Mouse (Mus musculus): ENCODE measurements around the gene Pla2r1. TPM values are rescaled to one million over a fixed set of nuclear protein-coding genes. Genes with fewer than 3 reads are reported as not detected.

Pla2r1 gene
- polyA plus RNA-seq, 1 experiment from 2014 or later, result 0.86 TPM

GRCm38 (mm10) chr2:60409989-60410763 is 142.9 kb downstream of the Pla2r1 start:
- Histone ChIP-seq H3K9ac (ENCODE audit: low read length) (no peak overlapping the region), H3K4me1 (replicated peaks; ENCODE audit: control insufficient read depth, insufficient read depth) (no peaks in the 10 kb centered on the region), H3K4me2 (replicated peaks; ENCODE audit: low read depth) (no peak overlapping the region), H3K36me3 (ENCODE audit: control insufficient read depth, insufficient read depth, low read length) (no peaks in the 10 kb centered on the region), H3K27ac (replicated peaks) (no peak overlapping the region), H3K4me3 (ENCODE audit: low read depth, low read length) (no peak overlapping the region), H3K9me3 (ENCODE audit: control insufficient read depth, low read length) (no peaks in the 10 kb centered on the region), H3K27me3 (ENCODE audit: control insufficient read depth, insufficient read depth, low read length) (no peaks in the 10 kb centered on the region)
- DNase-seq (ENCODE audit: low spot score), result no peak
- 58% methylated on average over 11 of the region's 11 CpGs for WGBS
- ATAC-seq (ENCODE audit: low FRiP score, low TSS enrichment), result no peak
- TF ChIP-seq EP300 (optimal IDR thresholded peaks at IDR 0.05) (no peak), CTCF (IDR thresholded peaks at IDR 0.05; ENCODE audit: low read depth) (no peak)

GRCm38 (mm10) chr2:60409194-60409593 is 143.9 kb downstream of the Pla2r1 start:
- Histone ChIP-seq H3K27ac (replicated peaks) (no peak overlapping the region), H3K27me3 (ENCODE audit: control insufficient read depth, insufficient read depth, low read length) (no peaks in the 10 kb centered on the region), H3K9ac (ENCODE audit: low read length) (no peak overlapping the region), H3K9me3 (ENCODE audit: control insufficient read depth, low read length) (no peaks in the 10 kb centered on the region), H3K4me1 (replicated peaks; ENCODE audit: control insufficient read depth, insufficient read depth) (no peaks in the 10 kb centered on the region), H3K4me3 (ENCODE audit: low read depth, low read length) (no peak overlapping the region), H3K36me3 (ENCODE audit: control insufficient read depth, insufficient read depth, low read length) (no peaks in the 10 kb centered on the region), H3K4me2 (replicated peaks; ENCODE audit: low read depth) (no peak overlapping the region)
- DNase-seq (ENCODE audit: low spot score), result no peak
- WGBS, result 71% methylated on average over 6 of the region's 6 CpGs
- no peak for TF ChIP-seq EP300 (optimal IDR thresholded peaks at IDR 0.05)
- no peak for TF ChIP-seq CTCF (IDR thresholded peaks at IDR 0.05; ENCODE audit: low read depth)
- no peak for ATAC-seq (ENCODE audit: low FRiP score, low TSS enrichment)

GRCm38 (mm10) chr2:60407387-60407786 is 145.7 kb downstream of the Pla2r1 start:
- no peak overlapping the region for H3K9ac ChIP-seq (ENCODE audit: low read length)
- WGBS, result 82% methylated on average over 2 of the region's 2 CpGs

GRCm38 (mm10) chr2:60405431-60405830 is 147.7 kb downstream of the Pla2r1 start:
- no peak overlapping the region for H3K4me3 ChIP-seq (ENCODE audit: low read depth, low read length)
- no peak for ATAC-seq (ENCODE audit: low FRiP score, low TSS enrichment)
- H3K4me1 ChIP-seq (replicated peaks; ENCODE audit: control insufficient read depth, insufficient read depth), result no peaks in the 10 kb centered on the region
- no peaks in the 10 kb centered on the region for H3K27me3 ChIP-seq (ENCODE audit: control insufficient read depth, insufficient read depth, low read length)
- 76% methylated on average over 5 of the region's 5 CpGs for WGBS
- DNase-seq (ENCODE audit: low spot score), result no peak
- no peak for TF ChIP-seq EP300 (optimal IDR thresholded peaks at IDR 0.05)
- no peak for TF ChIP-seq CTCF (IDR thresholded peaks at IDR 0.05; ENCODE audit: low read depth)
- H3K27ac ChIP-seq (replicated peaks), result no peak overlapping the region
- no peaks in the 10 kb centered on the region for H3K36me3 ChIP-seq (ENCODE audit: control insufficient read depth, insufficient read depth, low read length)
- H3K9me3 ChIP-seq (ENCODE audit: control insufficient read depth, low read length), result no peaks in the 10 kb centered on the region
- H3K4me2 ChIP-seq (replicated peaks; ENCODE audit: low read depth), result no peak overlapping the region
- no peak overlapping the region for H3K9ac ChIP-seq (ENCODE audit: low read length)

More at GRCm38 (mm10) chr2:60407387-60407786, 145.7 kb downstream of the Pla2r1 start:
- DNase-seq (ENCODE audit: low spot score) (no peak), ATAC-seq (ENCODE audit: low FRiP score, low TSS enrichment) (no peak)
- TF ChIP-seq EP300 (optimal IDR thresholded peaks at IDR 0.05) (no peak), CTCF (IDR thresholded peaks at IDR 0.05; ENCODE audit: low read depth) (no peak)
- no peak overlapping the region for H3K4me2 ChIP-seq (replicated peaks; ENCODE audit: low read depth)
- H3K9me3 ChIP-seq (ENCODE audit: control insufficient read depth, low read length), result no peaks in the 10 kb centered on the region
- H3K36me3 ChIP-seq (ENCODE audit: control insufficient read depth, insufficient read depth, low read length), result no peaks in the 10 kb centered on the region
- no peaks in the 10 kb centered on the region for H3K27me3 ChIP-seq (ENCODE audit: control insufficient read depth, insufficient read depth, low read length)
- no peak overlapping the region for H3K4me3 ChIP-seq (ENCODE audit: low read depth, low read length)
- no peak overlapping the region for H3K27ac ChIP-seq (replicated peaks)
- H3K4me1 ChIP-seq (replicated peaks; ENCODE audit: control insufficient read depth, insufficient read depth), result no peaks in the 10 kb centered on the region

- WGBS, result 89% methylated on average over 7 of the region's 7 CpGs
- TF ChIP-seq EP300 (optimal IDR thresholded peaks at IDR 0.05), result no peak
- TF ChIP-seq CTCF (IDR thresholded peaks at IDR 0.05; ENCODE audit: low read depth), result no peak
- Histone ChIP-seq H3K4me1 (replicated peaks; ENCODE audit: control insufficient read depth, insufficient read depth) (no peaks in the 10 kb centered on the region), H3K27ac (replicated peaks) (no peak overlapping the region), H3K4me3 (ENCODE audit: low read depth, low read length) (no peak overlapping the region), H3K9me3 (ENCODE audit: control insufficient read depth, low read length) (no peaks in the 10 kb centered on the region), H3K27me3 (ENCODE audit: control insufficient read depth, insufficient read depth, low read length) (no peaks in the 10 kb centered on the region), H3K9ac (ENCODE audit: low read length) (no peak overlapping the region), H3K36me3 (ENCODE audit: control insufficient read depth, insufficient read depth, low read length) (no peaks in the 10 kb centered on the region), H3K4me2 (replicated peaks; ENCODE audit: low read depth) (no peak overlapping the region)
- no peak for DNase-seq (ENCODE audit: low spot score)
- no peak for ATAC-seq (ENCODE audit: low FRiP score, low TSS enrichment)
These were observed 148.3 kb downstream of the Pla2r1 start for GRCm38 (mm10) chr2:60404763-60405162.

- Histone ChIP-seq H3K9me3 (ENCODE audit: control insufficient read depth, low read length) (no peaks in the 10 kb centered on the region), H3K4me3 (ENCODE audit: low read depth, low read length) (no peak overlapping the region), H3K27me3 (ENCODE audit: control insufficient read depth, insufficient read depth, low read length) (no peaks in the 10 kb centered on the region), H3K36me3 (ENCODE audit: control insufficient read depth, insufficient read depth, low read length) (no peaks in the 10 kb centered on the region), H3K4me2 (replicated peaks; ENCODE audit: low read depth) (no peak overlapping the region), H3K27ac (replicated peaks) (no peak overlapping the region), H3K9ac (ENCODE audit: low read length) (no peak overlapping the region), H3K4me1 (replicated peaks; ENCODE audit: control insufficient read depth, insufficient read depth) (no peaks in the 10 kb centered on the region)
- no peak for ATAC-seq (ENCODE audit: low FRiP score, low TSS enrichment)
- WGBS, result 63% methylated on average over 5 of the region's 5 CpGs
- TF ChIP-seq CTCF (IDR thresholded peaks at IDR 0.05; ENCODE audit: low read depth), result no peak
- TF ChIP-seq EP300 (optimal IDR thresholded peaks at IDR 0.05), result no peak
- no peak for DNase-seq (ENCODE audit: low spot score)
These were observed 151.4 kb downstream of the Pla2r1 start for GRCm38 (mm10) chr2:60401694-60402093.

All from stomach, postnatal 0 days (tissue).